Mouse (Mus musculus) v-Abl transformed pro-B cells (cell line): ENCODE data around the gene Btnl9.

Source experiments
- in situ Hi-C, 2 experiments: fragments of 400-800 bp; cut with MboI; formaldehyde crosslinking; loops; one replicate each; pipeline ENCODE4 v1.15.1; 2025; ENCODE audit not compliant: unreplicated experiment in 2 of 2

The Btnl9 gene

GRCm38 (mm10) chr11:49187701-49188100 is 742 bp upstream of the Btnl9 start:
- in situ Hi-C loops, result loop anchor here (5.0 to 25.0 kb wide), 3 partner anchors 85 to 225 kb away; partner anchors contain the start of gene Olfr1389 (in 1 of the 2)

GRCm38 (mm10) chr11:49186452-49186851 is 507 bp downstream of the Btnl9 start:
- in situ Hi-C loops, result loop anchor here (5.0 to 25.0 kb wide), 3 partner anchors 86 to 226 kb away; partner anchors contain the start of gene Olfr1389 (in 1 of the 2)

GRCm38 (mm10) chr11:49183172-49183571 is 3.8 kb downstream of the Btnl9 start:
- in situ Hi-C loops, result loop anchor here in 1 of 2 experiments (25.0 kb wide), 1 partner anchor 229 kb away; the partner anchor contains the start of gene Olfr1389

GRCm38 (mm10) chr11:49176047-49176779 is 10.7 kb downstream of the Btnl9 start:
- in situ Hi-C loops, result loop anchor here (5.0 to 25.0 kb wide), 2 partner anchors 236 to 404 kb away; partner anchors contain the start of gene Olfr1389 (in 1 of the 2)

GRCm38 (mm10) chr11:49175345-49175744 is 11.6 kb downstream of the Btnl9 start:
- in situ Hi-C loops, result loop anchor here (5.0 to 25.0 kb wide), 2 partner anchors 237 to 403 kb away; partner anchors contain the start of gene Olfr1389 (in 1 of the 2)

- in situ Hi-C loops, result no loop called here
Observed at GRCm38 (mm10) chr11:49170576-49170975, 16.4 kb downstream of the Btnl9 start.

GRCm38 (mm10) chr11:49168839-49169611 is 17.9 kb downstream of the Btnl9 start:
- in situ Hi-C loops, result no loop called here

- in situ Hi-C loops, result no loop called here
Observed at GRCm38 (mm10) chr11:49156821-49157814, 29.8 kb downstream of the Btnl9 start.

- in situ Hi-C loops, result no loop called here
Observed at GRCm38 (mm10) chr11:49154077-49154476, 32.9 kb downstream of the Btnl9 start, which contains the start of gene Olfr1394. Gene Olfr1394 (plus strand): TSS chr11:49154377.

GRCm38 (mm10) chr11:49141974-49142373 is 45.0 kb downstream of the Btnl9 start, which contains the start of gene Olfr1395:
Gene Olfr1395 (plus strand): TSS chr11:49142274.
- in situ Hi-C loops, result no loop called here

GRCm38 (mm10) chr11:49124169-49124568 is 62.8 kb downstream of the Btnl9 start:
- in situ Hi-C loops, result loop anchor here in 1 of 2 experiments (10.0 kb wide), 1 partner anchor 281 kb away; no protein-coding TSS in a partner anchor

- in situ Hi-C loops, result loop anchor here in 1 of 2 experiments (5.0 to 10.0 kb wide), 2 partner anchors 153 to 285 kb away; no protein-coding TSS in a partner anchor
Observed at GRCm38 (mm10) chr11:49119635-49120034, 67.3 kb downstream of the Btnl9 start.
